Mouse (Mus musculus) C2C12 (cell line): ENCODE measurements around the gene Coro2b.

Experiments used
- CTCF ChIP-seq: IDR thresholded peaks from one replicate; pipeline ENCODE4 v1.5.1; 2011; ENCODE audit not compliant: control insufficient read depth, insufficient read depth, insufficient read length
- FOSL1 ChIP-seq: IDR thresholded peaks from one replicate; pipeline ENCODE4 v1.8.0; 2011; ENCODE audit warnings: mild to moderate bottlenecking, low read length; ENCODE audit not compliant: poor library complexity, insufficient read depth, severe bottlenecking
- MAX ChIP-seq: IDR thresholded peaks from one replicate; pipeline ENCODE4 v1.6.1; 2011; ENCODE audit warnings: mild to moderate bottlenecking, control low read depth
- MYOD1 ChIP-seq: IDR thresholded peaks from one replicate; pipeline ENCODE4 v1.6.1; 2011; ENCODE audit warnings: low read depth; ENCODE audit not compliant: control insufficient read depth, insufficient read length
- MYOG ChIP-seq: IDR thresholded peaks from one replicate; pipeline ENCODE4 v1.6.1; 2011; ENCODE audit not compliant: control insufficient read depth, insufficient read length; ENCODE audit errors: extremely low read depth
- USF1 ChIP-seq: IDR thresholded peaks from one replicate; pipeline ENCODE4 v1.6.1; 2011; ENCODE audit warnings: low read depth, mild to moderate bottlenecking, control low read depth, moderate library complexity

DNA sequence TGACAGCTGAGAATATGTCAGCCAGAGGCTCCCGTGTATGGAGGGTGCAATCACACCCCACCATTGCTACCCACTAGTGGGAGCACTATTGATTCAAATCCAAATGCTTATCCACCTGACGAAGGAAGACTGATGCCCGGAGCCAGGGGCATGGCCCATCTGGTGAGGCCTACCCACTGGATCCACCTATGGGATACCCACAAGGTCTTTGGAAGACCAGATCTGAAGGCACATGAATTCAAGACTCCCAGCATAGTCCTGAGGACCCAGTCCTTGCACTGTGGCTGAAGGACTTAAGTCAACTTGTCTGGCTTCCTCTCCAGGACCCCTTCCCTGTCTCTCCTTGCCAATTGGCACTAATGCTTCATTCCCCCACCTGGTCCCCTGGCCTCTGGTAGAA is 54.1 kb downstream of the Coro2b start:
- TF ChIP-seq CTCF (no peak), MAX (no peak), MYOG (no peak), FOSL1 (no peak), USF1 (no peak), MYOD1 (no peak)
